Mouse (Mus musculus): Measurements from ENCODE around the gene Snx29. TPM values are rescaled to one million over a fixed set of nuclear protein-coding genes. Genes with fewer than 3 reads are reported as not detected.
A peak's percentile ranks its signal among the peaks of the same experiment; 100 is the strongest.

Gene Snx29
- total RNA-seq, 2 experiments from 2014 or later: 32.1 to 33.4 TPM

DNA sequence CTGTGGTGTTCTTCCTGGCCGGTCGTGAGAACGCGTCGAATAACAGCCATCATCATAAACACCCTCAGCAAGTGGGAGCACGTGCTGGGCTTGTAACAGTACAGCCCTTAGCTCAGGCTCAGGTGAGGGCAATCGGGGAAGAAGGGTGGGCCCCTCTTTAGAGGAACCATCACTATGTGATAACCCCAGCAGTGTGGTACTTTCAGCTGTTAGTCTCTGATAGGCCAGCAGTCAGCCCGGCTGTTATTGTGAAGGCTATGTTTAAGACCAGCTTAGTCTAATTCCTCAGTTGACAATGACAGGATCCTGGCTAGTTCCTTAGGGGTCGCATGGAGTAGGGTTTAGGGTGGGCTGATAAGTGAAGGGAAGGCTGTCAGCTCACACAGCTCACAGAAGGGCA lies 362.6 kb downstream of the Snx29 start:
- intact Hi-C loops (cut with DNase I): no loop called here
- no peak for DNase-seq (ENCODE audit: extremely low spot score in 1 of 2, low spot score in 2 of 2)

DNA sequence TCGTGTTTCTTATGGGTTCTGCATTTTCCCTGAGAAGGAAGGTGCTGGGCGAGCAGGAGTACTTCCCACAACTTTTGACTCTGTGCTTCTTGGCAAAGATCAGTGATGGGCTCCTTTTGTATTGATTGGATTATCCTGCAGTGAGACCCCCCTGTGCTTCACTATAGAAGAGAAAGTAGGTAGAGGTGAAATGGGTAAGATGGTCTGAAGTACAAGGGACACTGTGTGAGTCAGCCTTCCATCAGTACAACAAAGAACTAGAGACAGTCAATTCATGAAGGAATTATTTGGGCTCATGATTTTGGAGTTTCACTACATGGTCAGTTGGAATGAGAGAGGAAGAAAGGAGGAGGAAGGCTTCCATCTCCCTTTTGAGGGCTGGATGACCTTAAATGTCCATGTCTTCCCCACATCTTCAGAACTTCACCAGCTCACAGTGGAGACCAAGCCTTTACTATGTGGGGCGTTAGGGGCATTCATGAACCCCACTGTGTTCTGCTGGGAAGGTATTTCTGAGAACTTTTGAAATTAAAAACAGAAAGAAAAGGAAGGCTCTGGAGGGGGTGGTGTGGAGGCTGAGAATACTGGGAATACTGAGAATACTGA lies 363.1 kb downstream of the Snx29 start:
- intact Hi-C loops (cut with DNase I): no loop called here
- no peak for DNase-seq (ENCODE audit: extremely low spot score in 1 of 2, low spot score in 2 of 2)

DNA sequence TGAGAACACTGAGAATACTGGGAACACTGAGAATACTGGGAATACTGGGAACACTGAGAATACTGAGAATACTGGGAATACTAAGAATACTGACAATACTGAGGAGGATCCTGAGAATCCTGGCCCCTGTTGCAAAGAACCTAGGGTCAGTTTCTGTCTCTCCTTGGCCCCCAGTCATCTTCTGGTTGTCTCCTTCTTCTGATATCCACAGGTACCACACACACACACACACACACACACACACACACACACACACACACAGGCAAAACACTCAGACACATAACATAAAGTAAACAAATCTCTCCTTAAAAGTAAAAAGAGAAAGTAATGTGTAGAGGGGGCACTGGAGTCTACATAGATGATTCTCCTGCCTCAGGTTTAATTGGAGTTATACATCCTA lies 365.1 kb downstream of the Snx29 start:
- no peak for DNase-seq (ENCODE audit: extremely low spot score in 1 of 2, low spot score in 2 of 2)
- intact Hi-C loops (cut with DNase I): no loop called here

DNA sequence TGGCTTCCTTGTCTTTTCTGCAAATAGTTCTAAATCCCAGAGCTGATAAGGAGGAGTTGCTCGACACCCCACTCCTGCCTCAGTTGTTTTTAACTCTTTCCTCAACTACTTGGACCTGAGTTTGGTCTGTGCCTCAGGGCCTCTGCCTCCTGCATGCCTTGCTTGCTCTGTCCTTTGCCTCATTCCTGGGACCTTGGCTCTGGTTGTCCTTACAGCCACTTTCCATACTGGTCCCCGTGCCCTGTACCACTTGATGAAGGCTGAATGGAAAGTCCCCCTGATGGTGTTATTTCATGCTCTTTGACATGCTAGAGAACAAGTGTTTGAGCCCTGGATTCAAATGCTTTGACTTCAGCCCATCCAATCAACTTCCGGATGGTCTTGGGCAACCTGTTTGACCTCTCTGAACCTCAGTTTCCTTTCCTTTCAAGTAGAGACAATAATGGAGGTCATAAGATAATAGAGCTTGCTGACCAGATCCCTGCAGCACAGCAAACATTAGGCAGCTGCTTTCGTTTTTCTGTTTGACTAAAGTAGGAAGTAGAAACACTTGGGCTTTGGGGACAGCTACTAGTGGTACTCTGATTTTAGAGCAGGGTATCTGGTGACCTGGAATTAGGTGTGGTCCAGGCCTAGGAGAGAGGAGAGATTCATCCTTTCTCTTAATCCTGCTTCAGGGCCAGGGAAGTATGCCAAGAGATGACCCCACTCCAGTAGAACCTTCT lies 365.7 kb downstream of the Snx29 start:
- DNase-seq (ENCODE audit: extremely low spot score in 1 of 2, low spot score in 2 of 2): no peak
- intact Hi-C loops (cut with DNase I): no loop called here

DNA sequence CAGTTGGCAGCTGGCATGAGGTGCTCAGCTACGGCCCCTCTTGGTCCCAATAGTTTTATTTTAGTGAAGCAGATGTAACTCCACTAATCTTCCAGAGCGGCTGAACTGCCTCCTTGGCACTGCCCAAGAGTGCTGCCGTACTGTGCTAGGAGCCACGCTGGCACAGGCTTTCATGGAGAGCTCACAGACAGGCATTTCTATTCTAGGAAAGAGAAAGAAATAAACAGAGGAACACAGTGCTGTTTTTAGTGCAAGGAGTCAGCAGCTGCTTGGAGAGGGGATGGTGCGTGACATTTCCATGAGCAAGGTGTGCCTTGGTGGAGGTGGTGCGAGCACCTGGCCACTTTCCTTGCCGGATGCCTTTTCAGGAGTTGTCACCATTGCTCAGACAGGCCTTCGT lies 367.4 kb downstream of the Snx29 start:
- no peak for DNase-seq (ENCODE audit: extremely low spot score in 1 of 2, low spot score in 2 of 2)
- intact Hi-C loops (cut with DNase I): no loop called here

DNA sequence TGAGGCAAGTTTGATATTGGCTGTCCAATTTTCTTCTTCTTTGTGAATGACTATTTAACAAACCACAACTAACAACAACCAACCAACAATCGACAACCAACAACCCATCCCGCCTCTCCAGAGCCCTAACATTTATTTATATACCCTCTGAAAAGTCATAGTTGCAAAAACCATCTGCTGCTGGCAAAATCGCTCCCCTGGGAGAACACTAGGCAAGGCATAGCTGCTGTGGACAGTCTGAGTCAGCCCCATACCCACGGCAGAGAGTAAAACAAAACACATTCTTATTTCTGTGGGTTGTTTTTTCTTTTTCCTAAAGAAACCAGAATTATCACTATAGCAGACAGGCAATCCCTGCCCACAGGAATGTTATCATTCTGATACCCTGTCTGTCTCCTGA lies 368.0 kb downstream of the Snx29 start:
- intact Hi-C loops (cut with DNase I): no loop called here
- no peak for DNase-seq (ENCODE audit: extremely low spot score in 1 of 2, low spot score in 2 of 2)

DNA sequence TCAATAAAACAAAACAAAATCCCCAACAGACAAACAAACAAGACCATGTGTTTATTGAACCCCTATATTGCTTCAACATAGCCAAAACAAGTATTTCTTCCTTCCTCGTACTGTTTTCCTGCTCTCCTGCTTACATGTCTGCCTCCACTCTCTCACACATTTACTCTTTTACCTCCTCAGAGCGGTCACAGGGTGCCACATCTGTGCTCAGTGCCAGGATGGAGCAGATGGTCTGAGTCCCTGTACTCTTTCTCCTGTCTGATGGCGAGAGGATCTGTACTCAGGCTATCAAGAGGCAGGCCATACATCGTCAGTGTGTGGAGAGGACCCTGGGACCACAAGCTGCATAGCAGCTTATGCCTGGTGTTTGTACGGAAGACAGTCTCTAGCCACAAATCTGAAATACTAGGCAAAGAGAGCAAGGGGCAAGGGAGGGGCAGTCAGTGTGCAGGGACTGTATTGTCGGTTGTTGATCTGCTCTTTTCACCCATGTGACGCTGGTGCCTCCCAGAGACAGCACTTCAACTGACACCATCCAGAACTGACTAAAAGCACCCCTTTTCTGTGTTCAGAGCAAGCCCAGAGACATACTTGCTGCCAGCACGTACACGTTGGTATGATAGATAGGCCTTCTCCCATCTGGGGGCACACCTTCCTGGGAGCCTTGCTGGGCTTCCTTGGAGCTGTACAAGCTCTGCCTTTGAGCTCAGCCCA lies 368.9 kb downstream of the Snx29 start:
- no peak for DNase-seq (ENCODE audit: extremely low spot score in 1 of 2, low spot score in 2 of 2)
- intact Hi-C loops (cut with DNase I): no loop called here

DNA sequence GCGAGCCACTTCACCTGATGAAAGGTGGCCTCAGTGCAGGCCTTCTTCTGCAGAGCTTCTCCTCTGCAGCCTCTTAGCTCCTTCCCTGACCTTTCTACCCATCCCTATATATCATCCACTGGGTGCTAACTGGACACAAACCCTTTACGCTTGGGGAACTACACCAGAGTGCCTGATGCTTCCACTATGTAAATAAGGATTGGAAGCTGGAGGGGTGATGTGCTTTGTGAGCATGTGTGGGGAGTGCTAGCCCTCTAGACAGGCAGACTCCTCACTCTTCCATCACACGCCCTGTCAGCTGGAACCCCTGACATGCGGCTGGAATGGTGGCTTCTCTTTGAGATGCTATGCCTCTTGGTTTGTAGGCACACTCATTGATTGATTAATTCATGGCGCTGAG lies 370.0 kb downstream of the Snx29 start:
- DNase-seq (ENCODE audit: extremely low spot score in 1 of 2, low spot score in 2 of 2): no peak
- intact Hi-C loops (cut with DNase I): no loop called here

DNA sequence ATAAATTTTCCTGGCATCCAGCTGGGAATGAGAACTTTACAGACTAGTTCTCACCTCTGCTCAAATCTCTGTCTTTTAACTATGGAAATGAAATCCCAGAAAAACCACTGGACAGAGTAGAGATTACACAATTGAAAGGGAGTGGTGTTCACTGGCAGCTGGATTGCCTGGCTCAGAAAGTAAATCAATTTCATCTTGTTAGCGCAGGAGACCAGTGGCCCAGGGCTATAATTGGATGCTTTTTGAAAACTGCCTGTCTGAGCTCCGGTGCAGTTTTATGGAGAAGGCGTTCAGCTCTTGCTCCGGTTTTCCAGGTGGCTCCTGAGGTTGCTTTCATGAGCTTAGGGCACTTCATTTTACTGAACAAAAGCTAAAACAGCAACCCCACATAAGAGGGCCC lies 371.7 kb downstream of the Snx29 start:
- intact Hi-C loops (cut with DNase I): no loop called here
- DNase-seq (ENCODE audit: extremely low spot score in 1 of 2, low spot score in 2 of 2): no peak

DNA sequence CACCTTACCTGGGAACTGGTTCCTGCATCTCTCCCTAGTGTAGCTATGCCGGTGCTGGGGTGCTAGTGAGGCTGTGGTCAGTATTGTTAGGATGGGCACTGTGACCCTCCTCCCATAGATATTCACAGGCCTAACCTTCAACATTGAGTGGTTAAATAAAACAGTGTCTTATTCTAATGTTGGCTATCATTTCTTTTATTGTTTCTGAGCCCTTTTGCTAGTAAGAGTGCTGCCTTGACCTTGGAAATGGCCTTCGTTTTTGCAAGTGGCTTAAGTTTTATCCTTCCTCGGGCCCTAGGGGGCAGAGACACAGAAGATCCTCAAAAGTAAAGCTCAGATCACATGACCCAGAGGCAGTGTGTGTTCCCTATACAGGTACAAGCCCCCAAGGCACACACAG lies 374.1 kb downstream of the Snx29 start:
- intact Hi-C loops (cut with DNase I): no loop called here
- no peak for DNase-seq (ENCODE audit: extremely low spot score in 1 of 2, low spot score in 2 of 2)

DNA sequence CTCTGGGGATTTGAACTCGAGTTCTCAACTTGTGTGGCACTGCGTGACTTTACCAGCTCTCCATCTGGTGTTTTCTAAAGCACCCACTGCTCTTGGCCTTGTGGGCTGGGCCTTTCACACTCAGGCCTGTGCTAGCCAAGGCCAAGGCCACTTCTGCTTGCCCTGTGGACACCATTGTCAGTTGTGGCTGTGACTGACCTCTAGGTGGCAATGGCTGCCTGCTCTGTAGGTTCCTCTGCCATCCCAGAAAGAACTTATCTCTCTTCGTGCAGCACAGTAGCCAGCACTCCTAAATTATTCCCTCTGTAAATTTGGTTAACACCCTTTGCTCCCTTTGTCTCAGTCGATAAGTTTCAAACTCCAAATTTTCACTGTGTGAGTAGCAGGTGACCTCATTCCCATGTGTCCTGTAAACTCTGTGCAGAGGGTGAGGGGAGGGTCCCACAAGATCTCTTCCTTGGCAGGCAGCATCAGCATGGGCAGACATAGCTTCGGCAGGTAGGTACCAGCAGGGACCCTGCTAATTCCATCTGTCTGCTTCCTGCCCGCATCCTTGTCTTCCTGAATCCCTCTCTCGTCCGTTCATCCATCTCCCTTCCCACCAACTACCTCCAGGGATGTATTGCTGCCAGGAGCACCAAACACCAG lies 375.1 kb downstream of the Snx29 start:
- DNase-seq (ENCODE audit: extremely low spot score in 1 of 2, low spot score in 2 of 2): peak; percentile 23 to 50
- intact Hi-C loops (cut with DNase I): no loop called here

DNA sequence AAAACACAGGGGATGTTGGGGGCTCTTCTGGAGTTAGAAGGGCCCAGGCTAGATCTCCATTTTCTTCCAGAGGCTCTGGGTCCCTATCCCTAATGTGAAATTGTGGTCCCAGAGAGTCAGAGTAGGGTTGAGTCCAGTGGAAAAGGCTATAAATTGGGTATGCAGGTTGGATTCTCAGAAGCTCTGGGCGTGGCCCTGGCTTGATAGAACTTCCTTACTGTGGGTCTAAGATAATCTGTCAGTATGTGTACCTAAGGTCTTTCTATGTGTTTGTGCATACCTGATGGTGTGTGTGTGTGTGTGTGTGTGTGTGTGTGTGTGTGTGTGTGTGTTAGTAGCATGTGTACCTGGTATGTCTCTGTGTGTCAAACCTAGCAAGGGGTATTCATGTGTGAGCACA lies 378.9 kb downstream of the Snx29 start:
- DNase-seq (ENCODE audit: extremely low spot score in 1 of 2, low spot score in 2 of 2): no peak
- intact Hi-C loops (cut with DNase I): no loop called here

DNA sequence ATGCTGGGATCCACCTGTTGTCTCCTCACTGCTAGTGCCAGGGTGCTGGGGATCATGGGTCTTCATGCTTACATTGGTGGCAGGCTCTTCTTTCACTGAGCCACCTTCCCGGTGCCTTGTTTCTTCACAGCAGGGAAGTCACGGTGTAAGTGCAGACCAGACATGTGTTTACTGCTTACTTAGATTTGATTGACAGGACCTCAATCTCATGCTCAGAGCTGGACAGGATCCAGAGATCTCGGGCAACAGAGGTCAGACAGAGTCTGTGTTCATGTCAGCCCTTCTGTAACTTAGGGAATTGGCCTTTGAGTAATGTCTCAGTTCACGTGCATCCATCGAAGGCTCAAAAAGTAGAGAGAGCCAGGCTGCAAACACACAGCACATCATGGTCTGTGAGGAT lies 381.4 kb downstream of the Snx29 start:
- intact Hi-C loops (cut with DNase I): no loop called here

DNA sequence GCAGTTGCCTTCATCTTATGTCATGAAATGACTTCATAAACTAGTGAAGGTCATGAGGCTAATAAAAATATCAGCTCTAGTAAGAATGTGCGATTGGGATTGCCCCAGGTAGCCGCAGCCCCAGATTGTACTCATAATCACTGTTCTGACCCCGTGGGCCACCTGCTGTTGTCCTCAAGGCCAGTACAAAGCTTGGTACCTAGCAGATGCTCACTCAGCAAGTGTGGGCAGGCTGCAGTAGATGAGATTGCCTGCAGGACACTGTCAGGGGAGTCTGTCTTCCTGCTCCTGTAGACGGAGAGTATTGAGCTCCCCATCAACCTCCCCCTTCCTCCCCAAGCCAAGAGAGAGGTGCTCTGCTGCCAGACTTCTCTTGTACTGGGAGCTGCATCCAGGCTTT lies 382.7 kb downstream of the Snx29 start:
- intact Hi-C loops (cut with DNase I): no loop called here
- DNase-seq (ENCODE audit: extremely low spot score in 1 of 2, low spot score in 2 of 2): no peak

More for the DNA sequence above, 381.4 kb downstream of the Snx29 start:
- DNase-seq (ENCODE audit: extremely low spot score in 1 of 2, low spot score in 2 of 2): no peak

DNA sequence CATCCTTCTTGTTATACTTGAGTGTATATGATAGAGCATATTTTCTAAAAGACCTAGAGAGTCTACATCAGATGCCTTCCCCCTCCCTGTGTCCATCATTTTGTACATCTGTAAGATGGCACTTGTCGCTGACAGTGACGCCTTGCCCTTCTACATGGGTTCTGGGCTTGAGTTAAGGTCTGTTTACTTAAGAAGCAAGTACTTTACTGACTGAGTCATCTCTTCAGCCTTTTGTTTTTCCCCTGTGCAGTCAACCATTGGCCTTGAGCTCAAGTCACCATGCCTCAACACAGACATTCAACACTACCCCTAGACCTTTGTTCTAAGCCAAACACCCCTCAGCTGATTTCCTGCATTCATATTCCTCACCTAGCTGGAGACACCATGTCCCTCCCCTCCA lies 385.4 kb downstream of the Snx29 start:
- peak in 1 of 2 experiments; percentile 1 for DNase-seq (ENCODE audit: extremely low spot score in 1 of 2, low spot score in 2 of 2)
- intact Hi-C loops (cut with DNase I): no loop called here

DNA sequence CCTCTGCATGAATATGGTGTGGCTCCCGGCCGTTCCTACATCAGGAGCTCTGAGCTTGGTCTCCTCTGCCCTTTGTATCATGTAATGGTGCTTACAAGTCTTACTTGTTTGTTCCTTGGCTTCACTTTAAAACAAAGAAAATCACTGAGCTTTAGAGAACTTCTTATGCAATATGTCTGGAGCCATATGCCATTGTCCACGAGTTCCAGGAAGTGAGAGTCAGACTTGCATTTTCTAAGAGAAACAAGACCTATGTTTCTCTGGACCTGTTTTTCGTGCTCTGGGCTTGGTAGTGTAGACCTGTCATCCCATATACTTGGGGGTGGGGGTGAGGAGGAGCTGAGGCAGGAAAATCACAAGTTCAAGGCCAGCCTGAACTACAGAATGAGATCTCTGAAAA lies 386.7 kb downstream of the Snx29 start:
- DNase-seq (ENCODE audit: extremely low spot score in 1 of 2, low spot score in 2 of 2): peak in 1 of 2 experiments; percentile 3
- intact Hi-C loops (cut with DNase I): no loop called here

DNA sequence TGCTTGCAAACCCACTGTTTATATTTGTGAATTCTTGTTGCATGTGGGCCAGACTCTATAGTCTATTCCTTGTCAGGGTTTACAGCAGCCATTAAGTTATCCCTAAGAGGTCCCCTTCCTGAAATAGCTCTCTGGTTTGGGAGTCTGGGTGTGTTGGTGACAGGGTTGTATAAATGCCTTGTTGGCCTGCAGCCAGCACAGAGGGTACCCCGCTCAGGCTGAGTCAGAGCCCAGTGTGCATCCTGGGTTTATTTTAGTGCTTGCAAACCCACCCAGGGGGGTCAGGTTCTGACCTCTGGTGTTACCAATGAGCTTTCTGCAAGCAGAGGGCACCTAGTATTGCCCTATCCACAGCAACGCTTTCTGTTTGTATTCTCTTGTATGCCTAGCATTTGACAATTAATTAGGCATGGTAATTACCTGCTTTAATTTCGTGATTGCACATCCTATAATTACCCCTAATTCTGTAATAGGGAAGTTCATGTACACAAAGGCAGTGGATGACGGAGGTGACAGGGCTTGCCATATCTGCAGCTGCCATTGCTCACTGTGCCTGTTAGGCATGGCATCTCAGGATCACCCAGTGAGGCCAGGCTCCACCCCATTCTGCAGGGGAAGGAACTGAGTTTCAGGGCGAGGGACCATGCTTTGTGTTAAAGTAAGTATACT lies 387.4 kb downstream of the Snx29 start:
- intact Hi-C loops (cut with DNase I): no loop called here
- DNase-seq (ENCODE audit: extremely low spot score in 1 of 2, low spot score in 2 of 2): peak in 1 of 2 experiments; percentile 23

DNA sequence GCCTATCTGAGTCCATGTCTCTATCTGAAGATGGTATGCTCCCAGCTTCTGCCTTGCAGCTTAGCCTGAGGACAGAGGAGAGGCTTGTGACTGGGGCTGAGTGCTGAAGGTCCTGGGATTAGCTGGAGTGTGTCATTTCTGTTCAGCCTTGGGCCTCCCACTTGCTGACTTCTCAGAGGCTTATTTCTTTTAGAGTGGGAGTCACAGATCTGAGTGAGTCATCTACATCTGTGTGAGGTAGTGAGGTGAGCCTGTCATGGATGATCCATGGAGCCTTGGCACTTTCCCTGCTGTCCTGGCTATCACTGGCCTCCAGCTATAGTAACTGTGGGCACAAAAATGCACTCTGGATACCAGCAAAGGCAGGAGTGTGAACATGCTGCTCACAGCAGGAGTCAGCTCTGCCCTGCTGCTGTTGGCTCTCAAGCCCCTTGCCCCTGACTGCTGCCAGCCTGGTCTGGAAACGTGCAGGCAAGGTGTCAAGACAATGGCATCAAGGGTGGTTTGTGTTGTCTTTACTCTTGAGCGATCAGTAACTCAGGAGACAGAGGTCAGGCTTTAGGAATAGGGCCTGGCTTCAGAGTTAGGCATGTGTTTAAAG lies 390.7 kb downstream of the Snx29 start:
- intact Hi-C loops (cut with DNase I): no loop called here
- peak in 1 of 2 experiments; percentile 11 for DNase-seq (ENCODE audit: extremely low spot score in 1 of 2, low spot score in 2 of 2)

DNA sequence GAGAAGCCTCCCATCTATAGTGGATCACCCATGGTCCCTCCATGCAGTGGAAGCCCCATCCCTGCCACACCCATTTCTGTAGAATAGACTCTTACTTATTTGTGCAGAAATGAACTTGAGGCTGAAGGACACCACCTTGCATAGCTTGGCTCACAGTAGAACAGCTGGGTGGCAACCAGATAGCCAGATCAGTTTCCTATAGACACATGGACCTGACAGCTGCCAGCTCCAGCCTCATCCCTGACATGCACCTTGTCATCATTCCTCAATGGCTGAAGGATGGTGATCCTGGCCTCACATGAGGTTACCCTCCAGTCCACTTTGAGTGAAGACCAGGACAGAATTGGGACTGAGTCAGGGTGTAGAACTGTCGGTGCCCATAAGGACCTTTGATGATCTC lies 394.2 kb downstream of the Snx29 start:
- no peak for DNase-seq (ENCODE audit: extremely low spot score in 1 of 2, low spot score in 2 of 2)
- intact Hi-C loops (cut with DNase I): no loop called here

Measured in left cerebral cortex, postnatal 10 days (tissue).